In genomic region chr9:32278052-32278451, GRCm38 (mm10) we compare ENCODE assay signal across 17 mouse cellular contexts.
"Had no signal": no experiment of that assay in that cellular context is flagged by ENCODE, and none has a peak within 500 bp of the region (broad histone marks: within the 10 kb centered on the region; RNA-seq: fewer than 3 reads in every experiment).

No protein-coding gene starts in this region.

- H3K9ac ChIP-seq: neural tube, embryonic 12.5 days; neural tube, embryonic 13.5 days; neural tube, embryonic 15.5 days; stomach, embryonic 15.5 days had no signal

- H3K9me3 ChIP-seq: neural tube, embryonic 12.5 days; neural tube, embryonic 13.5 days; neural tube, embryonic 15.5 days; stomach, embryonic 15.5 days had no signal

- H3K4me1 ChIP-seq: neural tube, embryonic 12.5 days; neural tube, embryonic 13.5 days; neural tube, embryonic 15.5 days; stomach, embryonic 15.5 days had no signal

- DNase-seq: retina, postnatal 1 day; right cerebral cortex, adult 18-20 months; right cerebral cortex, postnatal 14 days; right cerebral cortex, postnatal 25 days; right cerebral cortex, postnatal 4 days; spleen, adult 18-20 months; thymus, adult 18-20 months; thymus, adult 2 months; thymus, postnatal 14 days; thymus, postnatal 25 days; thymus, postnatal 36 days; thymus, postnatal 4 days had no signal

- H3K27ac ChIP-seq: neural tube, embryonic 12.5 days; neural tube, embryonic 13.5 days; neural tube, embryonic 15.5 days; stomach, embryonic 15.5 days; stomach, postnatal 0 days had no signal

- H3K27me3 ChIP-seq: neural tube, embryonic 12.5 days; neural tube, embryonic 15.5 days; stomach, embryonic 15.5 days had no signal

- H3K4me3 ChIP-seq: neural tube, embryonic 12.5 days; neural tube, embryonic 13.5 days; neural tube, embryonic 15.5 days; stomach, embryonic 15.5 days had no signal

- H3K36me3 ChIP-seq: neural tube, embryonic 12.5 days; neural tube, embryonic 13.5 days; neural tube, embryonic 15.5 days; stomach, embryonic 15.5 days had no signal
